Mouse (Mus musculus): Measurements from ENCODE around the gene Mcu. TPM values are rescaled to one million over a fixed set of nuclear protein-coding genes. Genes with fewer than 3 reads are reported as not detected.

The Mcu gene
- polyA plus RNA-seq, 1 experiment from 2014 or later: 24.7 TPM

- DNase-seq (ENCODE audit: low spot score) (no peak), ATAC-seq (ENCODE audit: low FRiP score) (no peak)
- H3K27ac ChIP-seq (ENCODE audit: low read depth, low read length): no peak overlapping the region
- WGBS: 89% methylated on average over 5 of the region's 5 CpGs
- H3K4me1 ChIP-seq (replicated peaks; ENCODE audit: control insufficient read depth, insufficient read depth, low read length): no peaks in the 10 kb centered on the region
- no peak overlapping the region for H3K4me3 ChIP-seq (ENCODE audit: low read depth, low read length)
- no peaks in the 10 kb centered on the region for H3K36me3 ChIP-seq (ENCODE audit: control insufficient read depth, insufficient read depth, low read length)
- H3K4me2 ChIP-seq (replicated peaks; ENCODE audit: low read depth, low read length): no peak overlapping the region
- no peak overlapping the region for H3K9ac ChIP-seq (ENCODE audit: low read depth, low read length)
- H3K9me3 ChIP-seq (ENCODE audit: control insufficient read depth, low read length): no peaks in the 10 kb centered on the region
- no peaks in the 10 kb centered on the region for H3K27me3 ChIP-seq (ENCODE audit: control insufficient read depth, insufficient read depth, low read length)
Observed at GRCm38 (mm10) chr10:59558164-59558563, 58.3 kb downstream of the Mcu start.

- DNase-seq (ENCODE audit: low spot score) (no peak), ATAC-seq (ENCODE audit: low FRiP score) (no peak)
- Histone ChIP-seq H3K4me1 (replicated peaks; ENCODE audit: control insufficient read depth, insufficient read depth, low read length) (no peaks in the 10 kb centered on the region), H3K9ac (ENCODE audit: low read depth, low read length) (no peak overlapping the region), H3K27me3 (ENCODE audit: control insufficient read depth, insufficient read depth, low read length) (no peaks in the 10 kb centered on the region), H3K36me3 (ENCODE audit: control insufficient read depth, insufficient read depth, low read length) (no peaks in the 10 kb centered on the region), H3K4me3 (ENCODE audit: low read depth, low read length) (no peak overlapping the region), H3K4me2 (replicated peaks; ENCODE audit: low read depth, low read length) (no peak overlapping the region), H3K9me3 (ENCODE audit: control insufficient read depth, low read length) (no peaks in the 10 kb centered on the region), H3K27ac (ENCODE audit: low read depth, low read length) (no peak overlapping the region)
- 53% methylated on average over 5 of the region's 5 CpGs for WGBS
Observed at GRCm38 (mm10) chr10:59556541-59556940, 60.0 kb downstream of the Mcu start.

GRCm38 (mm10) chr10:59554243-59554642, 62.2 kb downstream of the Mcu start:
- no peak overlapping the region for H3K9ac ChIP-seq (ENCODE audit: low read depth, low read length)
- no peaks in the 10 kb centered on the region for H3K36me3 ChIP-seq (ENCODE audit: control insufficient read depth, insufficient read depth, low read length)
- no peak overlapping the region for H3K4me2 ChIP-seq (replicated peaks; ENCODE audit: low read depth, low read length)
- no peaks in the 10 kb centered on the region for H3K4me1 ChIP-seq (replicated peaks; ENCODE audit: control insufficient read depth, insufficient read depth, low read length)
- H3K9me3 ChIP-seq (ENCODE audit: control insufficient read depth, low read length): no peaks in the 10 kb centered on the region
- no peak for ATAC-seq (ENCODE audit: low FRiP score)
- H3K27me3 ChIP-seq (ENCODE audit: control insufficient read depth, insufficient read depth, low read length): no peaks in the 10 kb centered on the region
- no peak for DNase-seq (ENCODE audit: low spot score)
- no peak overlapping the region for H3K4me3 ChIP-seq (ENCODE audit: low read depth, low read length)
- H3K27ac ChIP-seq (ENCODE audit: low read depth, low read length): no peak overlapping the region
- 96% methylated on average over 1 of the region's 1 CpGs for WGBS

- no peak overlapping the region for H3K27ac ChIP-seq (ENCODE audit: low read depth, low read length)
- H3K4me3 ChIP-seq (ENCODE audit: low read depth, low read length): no peak overlapping the region
- H3K9me3 ChIP-seq (ENCODE audit: control insufficient read depth, low read length): no peaks in the 10 kb centered on the region
- H3K4me1 ChIP-seq (replicated peaks; ENCODE audit: control insufficient read depth, insufficient read depth, low read length): no peaks in the 10 kb centered on the region
- H3K36me3 ChIP-seq (ENCODE audit: control insufficient read depth, insufficient read depth, low read length): no peaks in the 10 kb centered on the region
- DNase-seq (ENCODE audit: low spot score): no peak
- H3K9ac ChIP-seq (ENCODE audit: low read depth, low read length): no peak overlapping the region
- H3K27me3 ChIP-seq (ENCODE audit: control insufficient read depth, insufficient read depth, low read length): no peaks in the 10 kb centered on the region
- H3K4me2 ChIP-seq (replicated peaks; ENCODE audit: low read depth, low read length): no peak overlapping the region
- WGBS: 90% methylated on average over 1 of the region's 1 CpGs
- ATAC-seq (ENCODE audit: low FRiP score): no peak
Observed at GRCm38 (mm10) chr10:59552456-59552855, 64.0 kb downstream of the Mcu start.

DNA sequence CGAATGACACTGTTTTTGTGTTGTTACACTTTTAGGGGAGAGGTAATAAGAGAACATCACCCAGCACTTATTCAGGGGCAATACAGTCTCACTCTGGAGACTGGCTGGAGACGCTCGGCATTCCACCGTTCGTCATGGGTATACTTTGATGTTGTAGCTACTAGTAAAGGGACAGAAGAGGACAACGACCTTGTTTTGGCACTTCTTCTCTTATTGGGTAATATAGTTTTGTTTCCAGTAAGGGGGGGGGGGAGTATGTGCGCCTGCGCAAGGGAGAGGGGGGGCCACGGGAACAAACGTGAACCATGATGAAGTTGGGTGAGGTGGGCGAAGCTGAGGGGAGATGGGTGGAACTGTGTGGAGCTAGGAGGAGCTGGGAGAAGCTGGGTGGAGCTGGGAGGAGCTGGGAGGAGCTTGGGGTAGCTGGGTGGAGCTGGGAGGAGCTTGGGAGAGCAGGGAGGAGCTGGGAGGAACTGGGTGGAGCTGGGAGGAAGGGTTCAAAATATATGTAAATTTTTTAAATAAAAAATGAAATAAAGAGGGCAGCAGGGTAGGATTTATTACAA, 67.6 kb downstream of the Mcu start:
- Histone ChIP-seq H3K4me2 (replicated peaks; ENCODE audit: low read depth, low read length) (no peak overlapping the region), H3K4me1 (replicated peaks; ENCODE audit: control insufficient read depth, insufficient read depth, low read length) (no peaks in the 10 kb centered on the region), H3K9ac (ENCODE audit: low read depth, low read length) (no peak overlapping the region), H3K4me3 (ENCODE audit: low read depth, low read length) (no peak overlapping the region), H3K27me3 (ENCODE audit: control insufficient read depth, insufficient read depth, low read length) (no peaks in the 10 kb centered on the region), H3K27ac (ENCODE audit: low read depth, low read length) (no peak overlapping the region), H3K9me3 (ENCODE audit: control insufficient read depth, low read length) (0 out of 2 replicates have a peak, but pooled peaks cover 4% of the 10 kb centered on the region), H3K36me3 (ENCODE audit: control insufficient read depth, insufficient read depth, low read length) (no peaks in the 10 kb centered on the region)
- no peak for ATAC-seq (ENCODE audit: low FRiP score)
- 72% methylated on average over 8 of the region's 11 CpGs for WGBS
- DNase-seq (ENCODE audit: low spot score): no peak

DNA sequence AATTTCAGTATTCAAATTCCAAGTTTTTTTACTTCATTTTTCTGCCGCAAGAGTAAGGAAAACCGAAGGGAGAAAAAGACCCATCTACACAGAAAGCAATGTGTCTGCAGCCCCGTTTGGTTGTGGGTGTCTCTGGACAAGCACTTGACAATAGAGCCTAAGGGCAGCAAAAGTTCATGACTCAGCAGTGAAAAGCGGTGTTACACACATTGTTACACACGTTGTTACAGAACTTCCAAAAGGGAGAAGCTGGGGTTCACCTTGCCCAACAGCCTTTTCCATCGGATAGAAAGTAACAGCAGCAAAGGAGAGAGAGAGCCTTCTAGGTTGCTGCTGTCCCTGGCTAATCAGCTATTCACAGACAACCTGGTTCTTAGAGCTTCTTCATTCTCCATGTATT, 68.3 kb downstream of the Mcu start:
- H3K4me3 ChIP-seq (ENCODE audit: low read depth, low read length): no peak overlapping the region
- ATAC-seq (ENCODE audit: low FRiP score) (no peak), DNase-seq (ENCODE audit: low spot score) (no peak)
- WGBS: 52% methylated on average over 6 of the region's 6 CpGs
- H3K9ac ChIP-seq (ENCODE audit: low read depth, low read length): no peak overlapping the region
- H3K27me3 ChIP-seq (ENCODE audit: control insufficient read depth, insufficient read depth, low read length): no peaks in the 10 kb centered on the region
- 0 out of 2 replicates have a peak, but pooled peaks cover 4% of the 10 kb centered on the region for H3K9me3 ChIP-seq (ENCODE audit: control insufficient read depth, low read length)
- H3K27ac ChIP-seq (ENCODE audit: low read depth, low read length): no peak overlapping the region
- no peak overlapping the region for H3K4me2 ChIP-seq (replicated peaks; ENCODE audit: low read depth, low read length)
- H3K36me3 ChIP-seq (ENCODE audit: control insufficient read depth, insufficient read depth, low read length): no peaks in the 10 kb centered on the region
- H3K4me1 ChIP-seq (replicated peaks; ENCODE audit: control insufficient read depth, insufficient read depth, low read length): no peaks in the 10 kb centered on the region

DNA sequence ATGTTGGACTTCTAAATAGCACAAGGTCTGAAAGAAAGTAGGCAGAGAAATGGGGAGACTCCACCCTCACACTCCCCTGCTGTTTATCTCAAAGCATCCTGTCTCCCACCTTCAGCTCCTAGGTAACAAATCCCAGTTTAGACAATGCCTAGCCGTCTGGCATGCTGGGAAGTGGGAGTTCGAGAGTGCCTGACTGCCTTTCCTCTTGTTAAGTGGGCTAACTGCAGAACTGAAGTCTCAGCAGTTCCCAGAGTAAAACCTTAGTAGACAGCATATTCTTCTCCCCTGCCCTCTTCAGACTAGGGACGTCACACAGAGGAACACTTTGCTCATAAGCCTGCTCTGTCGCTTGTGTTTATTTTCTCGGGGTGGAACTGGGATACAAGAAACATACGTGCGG, 69.1 kb downstream of the Mcu start:
- Histone ChIP-seq H3K36me3 (ENCODE audit: control insufficient read depth, insufficient read depth, low read length) (no peaks in the 10 kb centered on the region), H3K27ac (ENCODE audit: low read depth, low read length) (no peak overlapping the region), H3K27me3 (ENCODE audit: control insufficient read depth, insufficient read depth, low read length) (no peaks in the 10 kb centered on the region), H3K9me3 (ENCODE audit: control insufficient read depth, low read length) (0 out of 2 replicates have a peak, but pooled peaks cover 4% of the 10 kb centered on the region), H3K4me2 (replicated peaks; ENCODE audit: low read depth, low read length) (no peak overlapping the region), H3K4me3 (ENCODE audit: low read depth, low read length) (no peak overlapping the region), H3K4me1 (replicated peaks; ENCODE audit: control insufficient read depth, insufficient read depth, low read length) (no peaks in the 10 kb centered on the region), H3K9ac (ENCODE audit: low read depth, low read length) (no peak overlapping the region)
- ATAC-seq (ENCODE audit: low FRiP score) (no peak), DNase-seq (ENCODE audit: low spot score) (peak; percentile 16)
- WGBS: 20% methylated on average over 7 of the region's 7 CpGs

- Histone ChIP-seq H3K9ac (ENCODE audit: low read depth, low read length) (no peak overlapping the region), H3K4me2 (replicated peaks; ENCODE audit: low read depth, low read length) (no peak overlapping the region), H3K27ac (ENCODE audit: low read depth, low read length) (no peak overlapping the region), H3K27me3 (ENCODE audit: control insufficient read depth, insufficient read depth, low read length) (no peaks in the 10 kb centered on the region), H3K4me1 (replicated peaks; ENCODE audit: control insufficient read depth, insufficient read depth, low read length) (no peaks in the 10 kb centered on the region), H3K36me3 (ENCODE audit: control insufficient read depth, insufficient read depth, low read length) (no peaks in the 10 kb centered on the region), H3K9me3 (ENCODE audit: control insufficient read depth, low read length) (0 out of 2 replicates have a peak, but pooled peaks cover 4% of the 10 kb centered on the region), H3K4me3 (ENCODE audit: low read depth, low read length) (no peak overlapping the region)
- DNase-seq (ENCODE audit: low spot score) (no peak), ATAC-seq (ENCODE audit: low FRiP score) (no peak)
- 89% methylated on average over 7 of the region's 7 CpGs for WGBS
Observed at GRCm38 (mm10) chr10:59545169-59545568, 71.3 kb downstream of the Mcu start.

DNA sequence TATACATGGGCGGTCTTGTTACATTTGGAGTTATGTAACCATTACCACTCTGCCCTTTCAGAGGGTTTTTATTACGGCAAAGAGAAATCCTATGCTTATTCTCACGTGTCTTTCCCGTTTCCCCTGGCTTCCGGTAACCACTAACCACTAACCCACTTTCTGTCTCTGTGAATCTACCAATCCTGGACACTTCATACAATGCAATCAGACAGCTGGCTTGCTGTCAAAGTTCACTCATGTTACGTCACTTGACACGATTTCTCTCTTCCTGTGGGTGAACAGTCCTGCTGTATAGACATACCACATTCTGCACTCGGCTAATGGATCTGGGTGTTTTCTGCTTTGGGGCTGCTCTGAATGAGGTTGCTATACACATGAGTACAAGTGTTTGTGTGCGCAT, 73.1 kb downstream of the Mcu start:
- H3K9me3 ChIP-seq (ENCODE audit: control insufficient read depth, low read length): 0 out of 2 replicates have a peak, but pooled peaks cover 4% of the 10 kb centered on the region
- H3K36me3 ChIP-seq (ENCODE audit: control insufficient read depth, insufficient read depth, low read length): no peaks in the 10 kb centered on the region
- ATAC-seq (ENCODE audit: low FRiP score): no peak
- no peak overlapping the region for H3K9ac ChIP-seq (ENCODE audit: low read depth, low read length)
- H3K27me3 ChIP-seq (ENCODE audit: control insufficient read depth, insufficient read depth, low read length): no peaks in the 10 kb centered on the region
- 0 out of 2 replicates have a peak, but pooled peaks cover 2% of the 10 kb centered on the region for H3K4me1 ChIP-seq (replicated peaks; ENCODE audit: control insufficient read depth, insufficient read depth, low read length)
- H3K4me3 ChIP-seq (ENCODE audit: low read depth, low read length): no peak overlapping the region
- DNase-seq (ENCODE audit: low spot score): no peak
- no peak overlapping the region for H3K27ac ChIP-seq (ENCODE audit: low read depth, low read length)
- no peak overlapping the region for H3K4me2 ChIP-seq (replicated peaks; ENCODE audit: low read depth, low read length)
- 94% methylated on average over 9 of the region's 9 CpGs for WGBS
